Mouse (Mus musculus): ENCODE measurements around the gene B130006D01Rik. TPM values are rescaled to one million over a fixed set of nuclear protein-coding genes. Genes with fewer than 3 reads are reported as not detected.

The B130006D01Rik gene
- polyA plus RNA-seq (2014; fragmentation: Nextera tagmentation; extraction: Ambion mirVana): 2.1 and 2.3 TPM in 2 replicates

GRCm38 (mm10) chr11:95723287-95723686, at the start of gene B130006D01Rik:
Gene B130006D01Rik (plus strand): TSS chr11:95723587.
- no peaks in the 10 kb centered on the region for H3K36me3 ChIP-seq (ENCODE audit: insufficient read depth)
- no peak within 1 kb of the TSS for H3K9ac ChIP-seq
- no peak for DNase-seq
- H3K27ac ChIP-seq (ENCODE audit: low read depth): no peak within 1 kb of the TSS
- H3K4me1 ChIP-seq (ENCODE audit: insufficient read depth): no peaks in the 10 kb centered on the region
- 81% methylated on average over 5 of the region's 5 CpGs for WGBS
- no peaks in the 10 kb centered on the region for H3K27me3 ChIP-seq (ENCODE audit: insufficient read depth, low read length)
- no peak within 1 kb of the TSS for H3K4me2 ChIP-seq
- TF ChIP-seq CTCF (IDR thresholded peaks at IDR 0.05; ENCODE audit: low read depth): no peak
- no peaks in the 10 kb centered on the region for H3K9me3 ChIP-seq (ENCODE audit: low read depth, low read length)
- no peak for ATAC-seq (ENCODE audit: insufficient read depth)
- no peak within 1 kb of the TSS for H3K4me3 ChIP-seq (ENCODE audit: low read depth, low read length)

- H3K9me3 ChIP-seq (ENCODE audit: low read depth, low read length): no peaks in the 10 kb centered on the region
- no peak overlapping the region for H3K9ac ChIP-seq
- H3K4me1 ChIP-seq (ENCODE audit: insufficient read depth): no peaks in the 10 kb centered on the region
- no peak overlapping the region for H3K4me3 ChIP-seq (ENCODE audit: low read depth, low read length)
- 0 out of 2 replicates have a peak overlapping the region, but pooled peaks have one; percentile 48 for H3K27ac ChIP-seq (ENCODE audit: low read depth)
- peaks cover 90% of the 10 kb centered on the region for H3K36me3 ChIP-seq (ENCODE audit: insufficient read depth)
- TF ChIP-seq CTCF (IDR thresholded peaks at IDR 0.05; ENCODE audit: low read depth): no peak
- no peak overlapping the region for H3K4me2 ChIP-seq
- H3K27me3 ChIP-seq (ENCODE audit: insufficient read depth, low read length): no peaks in the 10 kb centered on the region
- ATAC-seq (ENCODE audit: insufficient read depth) (no peak), DNase-seq (no peak)
- 92% methylated on average over 14 of the region's 14 CpGs for WGBS
Observed at GRCm38 (mm10) chr11:95675498-95675897, 47.9 kb upstream of the B130006D01Rik start.

GRCm38 (mm10) chr11:95676307-95676706, 47.1 kb upstream of the B130006D01Rik start:
- no peaks in the 10 kb centered on the region for H3K27me3 ChIP-seq (ENCODE audit: insufficient read depth, low read length)

GRCm38 (mm10) chr11:95677925-95678701, 45.3 kb upstream of the B130006D01Rik start:
- Histone ChIP-seq H3K4me2 (no peak overlapping the region), H3K36me3 (ENCODE audit: insufficient read depth) (peaks cover 79% of the 10 kb centered on the region), H3K4me3 (ENCODE audit: low read depth, low read length) (no peak overlapping the region), H3K9ac (no peak overlapping the region), H3K4me1 (ENCODE audit: insufficient read depth) (no peaks in the 10 kb centered on the region), H3K9me3 (ENCODE audit: low read depth, low read length) (no peaks in the 10 kb centered on the region), H3K27ac (ENCODE audit: low read depth) (no peak overlapping the region), H3K27me3 (ENCODE audit: insufficient read depth, low read length) (no peaks in the 10 kb centered on the region)
- 77% methylated on average over 14 of the region's 14 CpGs for WGBS
- no peak for TF ChIP-seq CTCF (IDR thresholded peaks at IDR 0.05; ENCODE audit: low read depth)
- ATAC-seq (ENCODE audit: insufficient read depth): no peak
- DNase-seq: no peak

More at GRCm38 (mm10) chr11:95676307-95676706, 47.1 kb upstream of the B130006D01Rik start:
- peak; percentile 69 for TF ChIP-seq CTCF (IDR thresholded peaks at IDR 0.05; ENCODE audit: low read depth)
- H3K9me3 ChIP-seq (ENCODE audit: low read depth, low read length): no peaks in the 10 kb centered on the region
- H3K4me2 ChIP-seq: no peak overlapping the region
- 13% methylated on average over 6 of the region's 6 CpGs for WGBS
- H3K4me1 ChIP-seq (ENCODE audit: insufficient read depth): no peaks in the 10 kb centered on the region
- H3K36me3 ChIP-seq (ENCODE audit: insufficient read depth): peaks cover 90% of the 10 kb centered on the region
- no peak overlapping the region for H3K27ac ChIP-seq (ENCODE audit: low read depth)
- ATAC-seq (ENCODE audit: insufficient read depth): peak; percentile 71
- peak; percentile 84 for DNase-seq
- H3K4me3 ChIP-seq (ENCODE audit: low read depth, low read length): no peak overlapping the region
- H3K9ac ChIP-seq: no peak overlapping the region

- no peak overlapping the region for H3K4me2 ChIP-seq
- peak overlapping the region; percentile 73 for H3K27ac ChIP-seq (ENCODE audit: low read depth)
- H3K9ac ChIP-seq: no peak overlapping the region
- no peak overlapping the region for H3K4me3 ChIP-seq (ENCODE audit: low read depth, low read length)
- no peaks in the 10 kb centered on the region for H3K27me3 ChIP-seq (ENCODE audit: insufficient read depth, low read length)
- H3K4me1 ChIP-seq (ENCODE audit: insufficient read depth): no peaks in the 10 kb centered on the region
- ATAC-seq (ENCODE audit: insufficient read depth) (peak; percentile 63), DNase-seq (peak; percentile 66)
- no peaks in the 10 kb centered on the region for H3K9me3 ChIP-seq (ENCODE audit: low read depth, low read length)
- TF ChIP-seq CTCF (IDR thresholded peaks at IDR 0.05; ENCODE audit: low read depth): no peak
- WGBS: 48% methylated on average over 9 of the region's 9 CpGs
- peaks cover 43% of the 10 kb centered on the region for H3K36me3 ChIP-seq (ENCODE audit: insufficient read depth)
Observed at GRCm38 (mm10) chr11:95681995-95682601, 41.3 kb upstream of the B130006D01Rik start.

- peak overlapping the region; percentile 73; the same call in 1 of the 2 replicates for H3K27ac ChIP-seq (ENCODE audit: low read depth)
- 75% methylated on average over 3 of the region's 3 CpGs for WGBS
Observed at GRCm38 (mm10) chr11:95682946-95683345, 40.4 kb upstream of the B130006D01Rik start.

GRCm38 (mm10) chr11:95686031-95686430, 37.4 kb upstream of the B130006D01Rik start:
- H3K27me3 ChIP-seq (ENCODE audit: insufficient read depth, low read length): no peaks in the 10 kb centered on the region
- DNase-seq (peak; percentile 94), ATAC-seq (ENCODE audit: insufficient read depth) (no peak)
- no peak overlapping the region for H3K4me3 ChIP-seq (ENCODE audit: low read depth, low read length)
- H3K36me3 ChIP-seq (ENCODE audit: insufficient read depth): peaks cover 7% of the 10 kb centered on the region
- no peak overlapping the region for H3K27ac ChIP-seq (ENCODE audit: low read depth)
- H3K4me1 ChIP-seq (ENCODE audit: insufficient read depth): peaks cover 6% of the 10 kb centered on the region
- no peak overlapping the region for H3K9ac ChIP-seq
- no peaks in the 10 kb centered on the region for H3K9me3 ChIP-seq (ENCODE audit: low read depth, low read length)
- WGBS: 2% methylated on average over 4 of the region's 4 CpGs
- H3K4me2 ChIP-seq: no peak overlapping the region
- peak; percentile 94 for TF ChIP-seq CTCF (IDR thresholded peaks at IDR 0.05; ENCODE audit: low read depth)

More at GRCm38 (mm10) chr11:95682946-95683345, 40.4 kb upstream of the B130006D01Rik start:
- Histone ChIP-seq H3K9ac (no peak overlapping the region), H3K4me2 (no peak overlapping the region), H3K36me3 (ENCODE audit: insufficient read depth) (peaks cover 35% of the 10 kb centered on the region), H3K4me1 (ENCODE audit: insufficient read depth) (no peaks in the 10 kb centered on the region), H3K9me3 (ENCODE audit: low read depth, low read length) (no peaks in the 10 kb centered on the region), H3K4me3 (ENCODE audit: low read depth, low read length) (no peak overlapping the region), H3K27me3 (ENCODE audit: insufficient read depth, low read length) (no peaks in the 10 kb centered on the region)
- DNase-seq (no peak), ATAC-seq (ENCODE audit: insufficient read depth) (no peak)
- no peak for TF ChIP-seq CTCF (IDR thresholded peaks at IDR 0.05; ENCODE audit: low read depth)

All from lung, embryonic 14.5 days (tissue).